Mouse (Mus musculus) lung, postnatal 0 days (tissue): ENCODE results near the gene Drd1. TPM values are rescaled to one million over a fixed set of nuclear protein-coding genes. Genes with fewer than 3 reads are reported as not detected.
A peak's percentile ranks its signal among the peaks of the same experiment; 100 is the strongest.

Source experiments
- ATAC-seq: fragments of 200-750 bp; cut with Nextera tagmentation; 2 replicates; pipeline ENCODE4 v1.8.0; 2017; ENCODE audit warnings: moderate library complexity
- DNase-seq: peaks from one replicate; pipeline ENCODE4 v3.0.0-alpha.2; 2016; ENCODE audit warnings: low spot score
- H3K27ac ChIP-seq: fragments of 300-500 bp; sonication (generic); 2 replicates; pipeline ENCODE4 v1.5.1; 2014; ENCODE audit warnings: antibody characterized with exemption, mild to moderate bottlenecking, low read length, mixed read lengths
- H3K27me3 ChIP-seq: fragments of 300-500 bp; sonication (generic); replicated peaks from 2 replicates; pipeline ENCODE4 v1.6.1; 2014; ENCODE audit warnings: low read length, mixed read lengths; ENCODE audit not compliant: insufficient read depth
- H3K36me3 ChIP-seq: fragments of 300-500 bp; sonication (generic); 2 replicates; pipeline ENCODE4 v1.6.1; 2014; ENCODE audit warnings: low read length, mixed read lengths; ENCODE audit not compliant: insufficient read depth
- H3K4me1 ChIP-seq: fragments of 300-500 bp; sonication (generic); 2 replicates; pipeline ENCODE4 v1.6.1; 2014; ENCODE audit warnings: antibody characterized with exemption, low read depth, low read length, mixed read lengths; ENCODE audit not compliant: insufficient read depth
- H3K4me2 ChIP-seq: fragments of 300-500 bp; sonication (generic); replicated peaks from 2 replicates; pipeline ENCODE4 v1.6.1; 2014; ENCODE audit warnings: low read depth, mild to moderate bottlenecking, low read length, moderate library complexity, mixed read lengths
- H3K4me3 ChIP-seq: fragments of 300-500 bp; sonication (generic); 2 replicates; pipeline ENCODE4 v1.5.1; 2014; ENCODE audit warnings: low read depth, low read length
- H3K9ac ChIP-seq: fragments of 300-500 bp; sonication (generic); replicated peaks from 2 replicates; pipeline ENCODE4 v1.6.1; 2014; ENCODE audit warnings: low read depth, mild to moderate bottlenecking
- H3K9me3 ChIP-seq: fragments of 300-500 bp; sonication (generic); 2 replicates; pipeline ENCODE4 v1.6.1; 2016; ENCODE audit warnings: low read length, mixed read lengths
- CTCF ChIP-seq: IDR thresholded peaks from 2 replicates; pipeline ENCODE4 v1.5.1; 2016; ENCODE audit warnings: antibody characterized with exemption, mild to moderate bottlenecking
- EP300 ChIP-seq: IDR thresholded peaks from 2 replicates; pipeline ENCODE4 v1.6.1; 2016; ENCODE audit warnings: antibody characterized with exemption, mild to moderate bottlenecking, control low read depth
- WGBS: fragments of 180-500 bp; shearing (Covaris S2); extraction: QIAGEN DNeasy Blood & Tissue Kit; methylation state at CpG from one replicate; pipeline ENCODE4 v1.1.7; 2014; 5-methylcytosine and 5-hydroxymethylcytosine counted together
- polyA plus RNA-seq: library from polyadenylated mRNA; unstranded; fragments of >200 nt; fragmentation: Nextera tagmentation; extraction: Ambion mirVana; gene quantifications from 2 replicates; pipeline ENCODE4 v1.2.1, GENCODE M21; 2015

The Drd1 gene
- polyA plus RNA-seq, 1 experiment from 2014 or later = 0.18 TPM

GRCm38 (mm10) chr13:54076762-54077460, 21.4 kb upstream of the Drd1 start:
- H3K4me1 ChIP-seq = peaks cover 2% of the 10 kb centered on the region; the same call in 1 of the 2 replicates
- no peak overlapping the region for H3K9ac ChIP-seq
- 73% methylated on average over 11 of the region's 11 CpGs for WGBS
- no peak overlapping the region for H3K4me3 ChIP-seq
- no peak overlapping the region for H3K27ac ChIP-seq
- ATAC-seq = no peak
- H3K36me3 ChIP-seq = no peaks in the 10 kb centered on the region
- no peaks in the 10 kb centered on the region for H3K27me3 ChIP-seq
- H3K4me2 ChIP-seq = no peak overlapping the region
- TF ChIP-seq CTCF (no peak), EP300 (no peak)
- no peaks in the 10 kb centered on the region for H3K9me3 ChIP-seq
- DNase-seq = no peak

- H3K9ac ChIP-seq = no peak overlapping the region
- whole genome bisulfite sequencing = 87% methylated on average over 6 of the region's 6 CpGs
- DNase-seq = no peak
- no peaks in the 10 kb centered on the region for H3K36me3 ChIP-seq
- no peak for TF ChIP-seq EP300
- no peak for TF ChIP-seq CTCF
- peaks cover 3% of the 10 kb centered on the region; the same call in 1 of the 2 replicates for H3K4me1 ChIP-seq
- H3K27me3 ChIP-seq = no peaks in the 10 kb centered on the region
- no peak overlapping the region for H3K27ac ChIP-seq
- H3K4me2 ChIP-seq = no peak overlapping the region
- no peak for ATAC-seq
- H3K9me3 ChIP-seq = no peaks in the 10 kb centered on the region
- H3K4me3 ChIP-seq = no peak overlapping the region
These were observed 20.5 kb upstream of the Drd1 start for GRCm38 (mm10) chr13:54076051-54076450.

DNA sequence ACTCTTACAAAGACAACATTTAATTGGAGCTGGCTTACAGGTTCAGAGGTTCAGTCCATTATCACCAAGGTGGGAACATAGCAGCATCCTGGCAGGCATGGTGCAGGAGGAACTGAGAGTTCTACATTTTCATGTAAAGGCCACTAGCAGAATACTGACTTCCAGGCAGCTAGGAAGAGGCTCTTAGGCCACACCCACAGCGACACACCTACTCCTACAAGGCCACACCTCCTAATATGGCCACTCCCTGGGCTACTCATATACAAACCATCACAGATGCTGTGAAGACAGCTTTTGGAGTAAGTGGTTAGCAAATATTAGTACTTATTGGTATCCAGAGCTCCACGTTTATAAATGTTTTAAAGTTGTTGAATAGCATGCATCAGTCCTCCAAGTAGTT, 19.9 kb upstream of the Drd1 start:
- Histone ChIP-seq H3K4me1 (peaks cover 3% of the 10 kb centered on the region; the same call in 1 of the 2 replicates), H3K27me3 (no peaks in the 10 kb centered on the region), H3K4me2 (no peak overlapping the region), H3K9me3 (no peaks in the 10 kb centered on the region), H3K4me3 (no peak overlapping the region), H3K27ac (no peak overlapping the region), H3K9ac (no peak overlapping the region), H3K36me3 (no peaks in the 10 kb centered on the region)
- WGBS = 66% methylated on average over 2 of the region's 2 CpGs
- TF ChIP-seq CTCF (no peak), EP300 (no peak)
- ATAC-seq (no peak), DNase-seq (no peak)

DNA sequence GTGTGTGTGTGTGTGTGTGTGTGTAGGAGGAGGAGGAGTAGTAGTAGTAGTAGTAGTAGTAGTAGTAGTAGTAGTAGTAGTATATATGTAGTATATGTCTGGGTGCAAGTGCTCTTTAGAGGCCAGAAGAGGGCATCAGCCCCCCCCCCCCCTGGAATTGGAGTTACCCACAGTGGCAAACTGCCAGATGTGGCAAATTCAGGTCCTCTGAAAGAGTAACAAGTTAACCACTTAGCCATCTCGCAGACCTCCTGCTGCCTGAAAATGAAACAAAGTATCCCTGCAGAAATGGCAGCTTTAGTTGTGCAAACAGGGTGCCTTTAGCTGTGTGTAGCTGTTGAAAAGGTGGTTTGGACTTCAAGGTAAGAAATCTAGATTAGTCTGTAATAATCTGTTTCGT, 18.0 kb upstream of the Drd1 start:
- no peak overlapping the region for H3K9ac ChIP-seq
- DNase-seq = peak; percentile 59
- no peak for ATAC-seq
- no peak overlapping the region for H3K4me2 ChIP-seq
- H3K4me3 ChIP-seq = no peak overlapping the region
- H3K36me3 ChIP-seq = no peaks in the 10 kb centered on the region
- 49% methylated on average over 2 of the region's 2 CpGs for WGBS
- no peaks in the 10 kb centered on the region for H3K27me3 ChIP-seq
- H3K9me3 ChIP-seq = no peaks in the 10 kb centered on the region
- no peak for TF ChIP-seq CTCF
- no peak for TF ChIP-seq EP300
- peaks cover 3% of the 10 kb centered on the region; the same call in 1 of the 2 replicates for H3K4me1 ChIP-seq
- 0 out of 2 replicates have a peak overlapping the region, but pooled peaks have one; percentile 26 for H3K27ac ChIP-seq

GRCm38 (mm10) chr13:54073066-54073465, 17.6 kb upstream of the Drd1 start:
- no peak overlapping the region; the same call in 1 of the 2 replicates for H3K4me2 ChIP-seq
- H3K27ac ChIP-seq = peak overlapping the region; percentile 74
- no peaks in the 10 kb centered on the region for H3K27me3 ChIP-seq
- no peaks in the 10 kb centered on the region for H3K36me3 ChIP-seq
- H3K4me1 ChIP-seq = peaks cover 3% of the 10 kb centered on the region; the same call in 1 of the 2 replicates
- H3K9me3 ChIP-seq = no peaks in the 10 kb centered on the region
- DNase-seq (peak; percentile 82), ATAC-seq (peak; percentile 70)
- H3K9ac ChIP-seq = no peak overlapping the region
- no peak for TF ChIP-seq EP300
- no peak for TF ChIP-seq CTCF
- 0% methylated on average over 1 of the region's 1 CpGs for WGBS
- no peak overlapping the region for H3K4me3 ChIP-seq

DNA sequence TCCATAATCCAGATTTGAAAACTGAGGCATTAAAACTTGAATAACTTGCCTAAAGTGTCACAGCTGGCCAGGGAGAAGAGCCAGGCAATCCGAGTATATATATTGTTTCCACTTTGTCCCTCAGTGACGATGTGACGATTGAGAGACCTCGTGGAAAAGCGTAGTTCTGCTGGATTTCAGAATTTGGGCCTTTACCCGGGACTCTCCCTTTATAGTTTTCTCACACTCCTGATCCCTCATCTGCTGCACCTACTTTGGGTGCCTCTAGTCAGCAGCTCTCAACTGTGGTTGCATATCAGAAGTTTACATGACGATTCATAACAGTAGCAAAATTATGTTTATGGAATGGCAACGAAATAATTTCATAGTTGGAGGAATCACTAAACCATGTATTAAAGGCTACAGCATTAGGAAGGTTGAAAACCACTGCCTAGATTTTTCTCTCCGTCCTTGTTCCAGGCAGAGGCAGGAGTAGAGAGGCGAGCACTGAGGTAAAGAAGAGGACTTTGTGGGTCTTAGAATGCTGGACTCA, 17.1 kb upstream of the Drd1 start:
- DNase-seq (peak; percentile 20), ATAC-seq (no peak)
- H3K4me3 ChIP-seq = peak overlapping the region; percentile 67
- H3K9ac ChIP-seq = no peak overlapping the region
- H3K27me3 ChIP-seq = no peaks in the 10 kb centered on the region
- peaks cover 3% of the 10 kb centered on the region; the same call in 1 of the 2 replicates for H3K4me1 ChIP-seq
- no peaks in the 10 kb centered on the region for H3K9me3 ChIP-seq
- 15% methylated on average over 10 of the region's 10 CpGs for WGBS
- peak overlapping the region; percentile 74 for H3K27ac ChIP-seq
- TF ChIP-seq EP300 (no peak), CTCF (no peak)
- H3K36me3 ChIP-seq = no peaks in the 10 kb centered on the region
- peak overlapping the region; percentile 82 for H3K4me2 ChIP-seq
